Mouse (Mus musculus) telencephalon, adult 2 months (tissue): ENCODE data around the gene Epas1.

ENCODE experiments used
- DNase-seq: peaks from one replicate; pipeline ENCODE4 v3.0.0-alpha.2; 2011; ENCODE audit warnings: low read depth, low spot score

Gene Epas1

DNA sequence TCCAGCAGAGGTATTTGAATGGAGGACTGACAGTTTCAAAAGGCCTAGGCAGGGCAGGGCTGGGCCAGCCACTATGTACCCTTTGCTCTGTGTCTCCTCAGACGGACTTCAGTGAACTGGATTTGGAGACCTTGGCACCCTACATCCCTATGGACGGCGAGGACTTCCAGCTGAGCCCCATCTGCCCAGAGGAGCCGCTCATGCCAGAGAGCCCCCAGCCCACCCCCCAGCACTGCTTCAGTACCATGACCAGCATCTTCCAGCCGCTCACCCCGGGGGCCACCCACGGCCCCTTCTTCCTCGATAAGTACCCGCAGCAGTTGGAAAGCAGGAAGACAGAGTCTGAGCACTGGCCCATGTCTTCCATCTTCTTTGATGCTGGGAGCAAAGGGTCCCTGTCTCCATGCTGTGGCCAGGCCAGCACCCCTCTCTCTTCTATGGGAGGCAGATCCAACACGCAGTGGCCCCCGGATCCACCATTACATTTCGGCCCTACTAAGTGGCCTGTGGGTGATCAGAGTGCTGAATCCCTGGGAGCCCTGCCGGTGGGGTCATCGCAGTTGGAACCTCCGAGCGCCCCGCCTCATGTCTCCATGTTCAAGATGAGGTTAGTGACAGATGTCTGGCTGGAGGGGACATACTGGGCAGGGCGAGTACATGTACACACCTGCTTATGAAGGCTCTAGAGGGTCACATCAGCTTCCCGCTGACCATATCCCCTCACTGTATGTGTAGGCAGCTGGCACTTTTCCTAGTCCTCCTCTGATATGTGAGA lies 74.1 kb downstream of the Epas1 start:
- no peak for DNase-seq

- no peak for DNase-seq
Measured at GRCm38 (mm10) chr17:86828500-86828899, 75.0 kb downstream of the Epas1 start.

DNA sequence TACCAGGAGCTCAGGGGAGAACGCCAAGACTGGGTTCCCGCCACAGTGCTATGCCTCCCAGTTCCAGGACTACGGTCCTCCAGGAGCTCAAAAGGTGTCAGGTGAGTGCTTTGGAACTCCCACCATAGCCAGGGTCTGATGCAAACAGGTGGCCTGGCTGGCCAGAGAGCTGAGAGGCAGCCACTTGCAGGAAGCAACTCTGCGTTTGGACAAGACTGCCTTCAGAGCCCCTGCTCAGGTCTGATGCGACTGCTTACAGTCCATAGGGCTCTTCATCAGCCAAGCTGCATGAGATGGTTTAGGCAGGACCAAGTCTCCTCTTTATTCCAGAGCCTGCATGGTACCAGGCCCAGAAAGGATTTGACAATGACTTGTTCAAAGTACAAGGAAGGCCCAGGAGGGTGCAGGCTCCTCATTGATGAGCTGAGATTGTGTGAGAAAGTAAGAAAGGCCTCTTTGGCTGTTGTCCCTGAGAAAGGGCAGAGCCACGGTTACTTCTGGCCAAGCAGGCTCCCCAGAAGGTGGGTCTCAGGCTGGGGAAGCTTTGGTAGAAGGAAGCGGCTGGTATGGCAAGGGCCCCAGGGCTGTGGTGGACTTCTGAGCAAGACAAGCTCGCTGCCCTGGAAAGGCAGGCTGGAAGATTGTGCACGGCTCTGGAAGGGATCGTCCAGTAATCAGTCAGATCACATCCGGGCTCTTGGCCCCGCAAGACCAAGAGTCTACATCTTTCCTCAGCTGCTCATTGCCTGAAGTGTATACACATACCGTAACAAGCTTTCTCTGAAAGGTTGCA lies 76.1 kb downstream of the Epas1 start:
- DNase-seq = no peak

GRCm38 (mm10) chr17:86830893-86831292 lies 77.4 kb downstream of the Epas1 start:
- no peak for DNase-seq

DNA sequence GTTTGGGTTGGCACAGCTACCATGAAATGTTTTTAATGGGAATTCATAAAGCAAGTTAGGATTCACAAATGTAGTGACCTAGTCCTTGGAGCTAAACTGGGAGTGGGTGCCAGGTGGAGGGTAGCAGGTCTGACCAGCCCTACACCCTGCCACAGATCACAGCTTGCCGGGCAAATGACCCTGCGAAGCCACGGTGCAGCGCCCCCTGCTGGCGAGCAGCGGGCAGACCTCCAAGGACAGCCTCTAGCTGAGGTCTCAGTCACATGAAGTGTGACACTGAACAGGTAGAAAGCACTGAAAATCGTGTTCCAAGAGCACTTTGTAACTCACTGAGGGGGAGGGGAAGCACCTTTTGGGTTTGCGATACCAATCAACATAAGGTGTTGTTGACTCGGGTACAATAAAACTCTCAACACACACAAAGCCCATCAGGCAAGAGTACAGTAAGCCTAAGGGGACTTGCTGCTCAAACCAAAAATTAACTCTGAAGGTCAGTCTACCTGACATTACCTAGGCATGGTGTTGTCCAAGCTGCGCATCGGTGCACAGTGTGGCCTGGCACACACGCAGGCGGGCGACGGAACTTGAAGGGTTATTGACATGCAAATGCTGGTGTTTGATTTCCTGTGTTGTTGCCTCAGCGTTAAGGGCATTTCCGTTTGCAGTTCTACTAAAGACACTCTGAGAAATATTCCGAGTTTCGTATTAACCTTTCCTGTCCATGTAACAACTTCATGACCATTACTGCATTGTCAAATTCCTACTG lies 79.2 kb downstream of the Epas1 start:
- DNase-seq = no peak

- no peak for DNase-seq
Measured at GRCm38 (mm10) chr17:86833945-86834344, 80.4 kb downstream of the Epas1 start.

GRCm38 (mm10) chr17:86839308-86839707 lies 85.8 kb downstream of the Epas1 start:
- no peak for DNase-seq

- DNase-seq = no peak
Measured at GRCm38 (mm10) chr17:86850700-86851337, 97.3 kb downstream of the Epas1 start.

DNA sequence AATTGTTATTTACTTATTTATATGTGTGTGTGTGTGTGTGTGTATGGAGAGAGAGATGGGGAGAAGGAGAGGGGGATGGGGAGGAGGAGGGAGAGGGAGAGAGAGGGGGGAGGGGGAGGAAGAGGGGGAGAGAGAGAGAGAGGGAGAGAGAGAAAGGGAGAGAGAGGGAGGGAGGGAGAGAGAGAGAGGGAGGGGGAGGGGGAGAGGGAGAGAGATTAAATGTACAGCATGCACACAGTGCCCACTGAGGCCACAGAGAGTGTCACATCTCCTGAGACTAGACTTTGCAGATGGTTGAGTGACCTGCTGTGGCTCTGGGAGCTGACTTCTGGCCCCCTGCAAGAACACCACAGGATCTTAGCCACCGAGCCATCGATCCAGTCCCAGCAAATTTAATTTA lies 98.3 kb downstream of the Epas1 start:
- no peak for DNase-seq

GRCm38 (mm10) chr17:86852591-86853031 lies 99.1 kb downstream of the Epas1 start:
- DNase-seq = no peak

DNA sequence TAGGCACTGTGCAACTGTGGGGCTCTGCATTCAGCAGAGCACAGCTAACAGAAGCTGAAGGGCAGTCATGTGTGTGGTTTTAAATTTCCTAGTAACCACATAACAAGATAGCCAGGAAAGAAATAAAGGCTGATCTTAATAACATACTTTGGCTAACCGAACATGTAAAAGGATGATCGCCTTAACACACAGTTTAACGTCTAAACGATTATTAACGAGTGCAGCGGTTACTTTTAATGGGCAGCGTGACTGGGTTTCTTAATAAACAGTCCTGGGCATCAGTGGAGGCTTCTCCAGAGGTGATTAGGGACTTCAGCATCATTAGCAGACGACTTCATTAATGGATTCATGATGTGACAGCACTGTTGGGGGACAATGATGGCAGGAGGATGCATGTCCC lies 117.1 kb downstream of the Epas1 start:
- no peak for DNase-seq

DNA sequence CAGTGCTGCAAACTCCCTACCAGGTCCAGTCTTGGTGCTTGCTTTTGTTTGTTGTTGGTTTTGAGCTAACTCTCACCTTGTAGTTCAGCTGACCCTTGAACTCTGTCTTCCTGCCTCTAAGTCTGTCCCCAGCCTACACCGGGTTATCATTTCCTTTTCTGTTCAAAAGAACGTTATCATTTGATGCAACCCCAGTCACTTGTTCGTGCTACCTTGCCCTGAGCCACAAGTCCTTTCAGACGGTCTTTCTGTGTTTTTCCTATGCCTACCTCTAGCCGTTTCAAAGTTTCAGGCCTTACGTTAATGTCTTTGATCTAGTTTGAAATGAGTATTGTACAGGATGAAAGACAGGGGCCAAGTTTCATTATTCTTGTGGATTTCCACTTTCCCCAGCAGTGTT lies 119.1 kb downstream of the Epas1 start:
- DNase-seq = no peak

- no peak for DNase-seq
Measured at GRCm38 (mm10) chr17:86876940-86877339, 123.4 kb downstream of the Epas1 start.

- no peak for DNase-seq
Measured at GRCm38 (mm10) chr17:86877747-86878146, 124.2 kb downstream of the Epas1 start.

DNA sequence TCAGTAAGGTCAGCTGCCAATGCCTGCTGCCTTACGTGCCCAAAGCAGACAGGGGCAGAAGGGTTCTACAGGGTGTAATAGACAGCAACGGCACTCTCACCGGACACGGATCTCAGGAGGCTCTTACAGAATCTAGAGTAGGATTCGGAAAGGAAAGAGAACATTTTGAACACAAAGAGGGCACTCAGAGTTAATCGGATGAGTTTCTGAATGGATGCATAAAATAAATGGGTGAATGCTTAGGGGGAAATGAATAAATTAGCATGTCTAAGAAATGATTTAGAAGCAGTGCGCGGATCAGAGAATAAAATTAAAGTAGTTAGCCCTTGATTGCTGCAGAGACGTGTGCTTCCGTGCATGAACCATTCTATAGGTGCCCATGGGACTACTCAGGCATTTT lies 126.6 kb downstream of the Epas1 start:
- no peak for DNase-seq

GRCm38 (mm10) chr17:86880461-86881044 lies 127.1 kb downstream of the Epas1 start:
- no peak for DNase-seq
